Mouse (Mus musculus): ENCODE data around the gene Ap2a1. TPM values are rescaled to one million over a fixed set of nuclear protein-coding genes. Genes with fewer than 3 reads are reported as not detected.

The Ap2a1 gene
- polyA plus RNA-seq, 1 experiment from 2014 or later, result 63.1 TPM

- no peak overlapping the region for H3K9ac ChIP-seq
- no peak for ATAC-seq (ENCODE audit: borderline replicate concordance, extremely low read depth, low FRiP score, low TSS enrichment)
- peak overlapping the region; percentile 67 for H3K27ac ChIP-seq
- H3K4me3 ChIP-seq, result no peak overlapping the region
- no peaks in the 10 kb centered on the region for H3K9me3 ChIP-seq
- 75% methylated on average over 14 of the region's 14 CpGs for WGBS
- H3K4me1 ChIP-seq, result peaks cover 62% of the 10 kb centered on the region
- no peak overlapping the region for H3K4me2 ChIP-seq
- no peaks in the 10 kb centered on the region for H3K27me3 ChIP-seq
- peaks cover 43% of the 10 kb centered on the region for H3K36me3 ChIP-seq
These were observed 67.9 kb downstream of the Ap2a1 start for GRCm38 (mm10) chr7:44861429-44861816.

GRCm38 (mm10) chr7:44860576-44861428, 68.5 kb downstream of the Ap2a1 start:
- peak; percentile 51; the same call in 1 of the 2 replicates for ATAC-seq (ENCODE audit: borderline replicate concordance, extremely low read depth, low FRiP score, low TSS enrichment)
- Histone ChIP-seq H3K36me3 (peaks cover 43% of the 10 kb centered on the region), H3K9ac (no peak overlapping the region), H3K9me3 (no peaks in the 10 kb centered on the region), H3K4me2 (no peak overlapping the region; the same call in 1 of the 2 replicates), H3K27me3 (no peaks in the 10 kb centered on the region), H3K27ac (peak overlapping the region; percentile 67), H3K4me1 (peaks cover 60% of the 10 kb centered on the region), H3K4me3 (peak overlapping the region; percentile 4; the same call in 1 of the 2 replicates)
- 38% methylated on average over 22 of the region's 22 CpGs for WGBS

GRCm38 (mm10) chr7:44859896-44860295, 69.4 kb downstream of the Ap2a1 start:
- H3K4me2 ChIP-seq, result no peak overlapping the region
- H3K9me3 ChIP-seq, result no peaks in the 10 kb centered on the region
- peaks cover 35% of the 10 kb centered on the region for H3K36me3 ChIP-seq
- no peak overlapping the region for H3K4me3 ChIP-seq
- H3K27ac ChIP-seq, result no peak overlapping the region
- peaks cover 59% of the 10 kb centered on the region for H3K4me1 ChIP-seq
- H3K27me3 ChIP-seq, result no peaks in the 10 kb centered on the region
- H3K9ac ChIP-seq, result no peak overlapping the region
- no peak for ATAC-seq (ENCODE audit: borderline replicate concordance, extremely low read depth, low FRiP score, low TSS enrichment)
- 86% methylated on average over 11 of the region's 11 CpGs for WGBS

GRCm38 (mm10) chr7:44857905-44858304, 71.4 kb downstream of the Ap2a1 start:
- H3K9ac ChIP-seq, result peak overlapping the region; percentile 80
- peaks cover 17% of the 10 kb centered on the region for H3K36me3 ChIP-seq
- H3K9me3 ChIP-seq, result no peaks in the 10 kb centered on the region
- H3K4me2 ChIP-seq, result peak overlapping the region; percentile 91
- H3K4me1 ChIP-seq, result peaks cover 69% of the 10 kb centered on the region
- 22% methylated on average over 8 of the region's 8 CpGs for WGBS
- no peaks in the 10 kb centered on the region for H3K27me3 ChIP-seq
- H3K27ac ChIP-seq, result peak overlapping the region; percentile 95; the same call in 1 of the 2 replicates
- no peak for ATAC-seq (ENCODE audit: borderline replicate concordance, extremely low read depth, low FRiP score, low TSS enrichment)
- H3K4me3 ChIP-seq, result peak overlapping the region; percentile 77

GRCm38 (mm10) chr7:44857042-44857552, 72.2 kb downstream of the Ap2a1 start, which contains the start of gene Pnkp:
Pnkp (plus strand) TSS chr7:44857139.
- under 1% methylated on average over 32 of the region's 32 CpGs for WGBS
- ATAC-seq (ENCODE audit: borderline replicate concordance, extremely low read depth, low FRiP score, low TSS enrichment), result peak; percentile 23
- H3K4me1 ChIP-seq, result peaks cover 68% of the 10 kb centered on the region

GRCm38 (mm10) chr7:44856265-44856916, 72.9 kb downstream of the Ap2a1 start:
- Histone ChIP-seq H3K4me1 (peaks cover 67% of the 10 kb centered on the region), H3K9me3 (no peaks in the 10 kb centered on the region), H3K9ac (peak overlapping the region; percentile 80), H3K27ac (peak overlapping the region; percentile 95), H3K36me3 (peaks cover 8% of the 10 kb centered on the region; the same call in 1 of the 2 replicates), H3K4me3 (peak overlapping the region; percentile 77), H3K4me2 (peak overlapping the region; percentile 91), H3K27me3 (no peaks in the 10 kb centered on the region)
- ATAC-seq (ENCODE audit: borderline replicate concordance, extremely low read depth, low FRiP score, low TSS enrichment), result no peak
- 58% methylated on average over 9 of the region's 9 CpGs for WGBS

More at GRCm38 (mm10) chr7:44857042-44857552, 72.2 kb downstream of the Ap2a1 start, which contains the start of gene Pnkp:
- Histone ChIP-seq H3K36me3 (peaks cover 15% of the 10 kb centered on the region), H3K27ac (peak within 1 kb of the TSS; percentile 95), H3K9me3 (no peaks in the 10 kb centered on the region), H3K4me3 (peak within 1 kb of the TSS; percentile 77), H3K9ac (peak within 1 kb of the TSS; percentile 80), H3K4me2 (peak within 1 kb of the TSS; percentile 91), H3K27me3 (no peaks in the 10 kb centered on the region)

GRCm38 (mm10) chr7:44855036-44855435, 74.3 kb downstream of the Ap2a1 start:
- peaks cover 66% of the 10 kb centered on the region for H3K4me1 ChIP-seq
- H3K27me3 ChIP-seq, result no peaks in the 10 kb centered on the region
- peaks cover 8% of the 10 kb centered on the region; the same call in 1 of the 2 replicates for H3K36me3 ChIP-seq
- peak overlapping the region; percentile 98 for H3K27ac ChIP-seq
- WGBS, result 35% methylated on average over 10 of the region's 10 CpGs
- no peak for ATAC-seq (ENCODE audit: borderline replicate concordance, extremely low read depth, low FRiP score, low TSS enrichment)
- no peaks in the 10 kb centered on the region for H3K9me3 ChIP-seq
- peak overlapping the region; percentile 69 for H3K9ac ChIP-seq
- H3K4me3 ChIP-seq, result peak overlapping the region; percentile 53
- H3K4me2 ChIP-seq, result peak overlapping the region; percentile 97

GRCm38 (mm10) chr7:44854356-44855031, 74.8 kb downstream of the Ap2a1 start:
- Histone ChIP-seq H3K4me1 (peaks cover 66% of the 10 kb centered on the region), H3K27me3 (no peaks in the 10 kb centered on the region), H3K27ac (peak overlapping the region; percentile 98), H3K36me3 (peaks cover 8% of the 10 kb centered on the region; the same call in 1 of the 2 replicates), H3K4me3 (peak overlapping the region; percentile 53), H3K9me3 (no peaks in the 10 kb centered on the region), H3K4me2 (peak overlapping the region; percentile 97), H3K9ac (peak overlapping the region; percentile 69)
- 2% methylated on average over 45 of the region's 45 CpGs for WGBS
- ATAC-seq (ENCODE audit: borderline replicate concordance, extremely low read depth, low FRiP score, low TSS enrichment), result peak; percentile 52

- Histone ChIP-seq H3K27me3 (no peaks in the 10 kb centered on the region), H3K36me3 (peaks cover 8% of the 10 kb centered on the region; the same call in 1 of the 2 replicates), H3K4me2 (peak overlapping the region; percentile 97), H3K4me1 (peaks cover 65% of the 10 kb centered on the region), H3K9ac (peak overlapping the region; percentile 69), H3K4me3 (peak overlapping the region; percentile 53), H3K27ac (peak overlapping the region; percentile 98), H3K9me3 (no peaks in the 10 kb centered on the region)
- no peak for ATAC-seq (ENCODE audit: borderline replicate concordance, extremely low read depth, low FRiP score, low TSS enrichment)
- WGBS, result 19% methylated on average over 26 of the region's 26 CpGs
These were observed 75.5 kb downstream of the Ap2a1 start for GRCm38 (mm10) chr7:44853596-44854355.

- Histone ChIP-seq H3K4me1 (peaks cover 60% of the 10 kb centered on the region), H3K4me3 (no peak overlapping the region), H3K4me2 (peak overlapping the region; percentile 8; the same call in 1 of the 2 replicates), H3K9me3 (no peaks in the 10 kb centered on the region), H3K36me3 (peaks cover 8% of the 10 kb centered on the region; the same call in 1 of the 2 replicates), H3K27ac (no peak overlapping the region), H3K9ac (no peak overlapping the region), H3K27me3 (no peaks in the 10 kb centered on the region)
- ATAC-seq (ENCODE audit: borderline replicate concordance, extremely low read depth, low FRiP score, low TSS enrichment), result no peak
- 85% methylated on average over 2 of the region's 2 CpGs for WGBS
These were observed 76.2 kb downstream of the Ap2a1 start for GRCm38 (mm10) chr7:44853065-44853464.
